Mouse (Mus musculus) neural tube, embryonic 14.5 days (tissue): ENCODE measurements around the gene Srrt. TPM values are rescaled to one million over a fixed set of nuclear protein-coding genes. Genes with fewer than 3 reads are reported as not detected.
"Not testable (repeated sequence)": the region's sequence is repeated elsewhere in the genome, so short reads cannot be mapped to it uniquely, and the experiment has no call there.

Source experiments
- ATAC-seq: fragments of 200-750 bp; cut with Nextera tagmentation; 2 replicates; pipeline ENCODE4 v1.8.0; 2017; ENCODE audit warnings: low read depth, mild to moderate bottlenecking, moderate TSS enrichment, moderate library complexity
- H3K27ac ChIP-seq: fragments of 300-500 bp; sonication (generic); 2 replicates; pipeline ENCODE4 v1.5.1; 2014; ENCODE audit warnings: low read depth, mild to moderate bottlenecking, control low read depth, low read length, moderate library complexity, mixed read lengths
- H3K27me3 ChIP-seq: fragments of 300-500 bp; sonication (generic); 2 replicates; pipeline ENCODE4 v1.6.1; 2014; ENCODE audit warnings: low read length; ENCODE audit not compliant: control insufficient read depth, insufficient read depth
- H3K36me3 ChIP-seq: fragments of 300-500 bp; sonication (generic); 2 replicates; pipeline ENCODE4 v1.6.1; 2014; ENCODE audit warnings: low read length, mixed read lengths; ENCODE audit not compliant: control insufficient read depth, insufficient read depth
- H3K4me1 ChIP-seq: fragments of 300-500 bp; sonication (generic); 2 replicates; pipeline ENCODE4 v1.6.1; 2014; ENCODE audit warnings: low read length; ENCODE audit not compliant: control insufficient read depth, insufficient read depth
- H3K4me2 ChIP-seq: fragments of 300-500 bp; sonication (generic); 2 replicates; pipeline ENCODE4 v1.6.1; 2014; ENCODE audit warnings: mild to moderate bottlenecking, low read depth, low read length, control low read depth
- H3K4me3 ChIP-seq: fragments of 300-500 bp; sonication (generic); 2 replicates; pipeline ENCODE4 v1.5.1; 2014; ENCODE audit warnings: low read depth, low read length, control low read depth, mixed read lengths
- H3K9ac ChIP-seq: fragments of 300-500 bp; sonication (generic); replicated peaks from 2 replicates; pipeline ENCODE4 v1.6.1; 2014; ENCODE audit warnings: low read depth, mild to moderate bottlenecking, control low read depth, low read length, mixed read lengths
- H3K9me3 ChIP-seq: fragments of 300-500 bp; sonication (generic); 2 replicates; pipeline ENCODE4 v1.6.1; 2016; ENCODE audit warnings: low read length; ENCODE audit not compliant: control insufficient read depth
- WGBS: fragments of 180-500 bp; shearing (Covaris S2); extraction: QIAGEN DNeasy Blood & Tissue Kit; methylation state at CpG from one replicate; pipeline ENCODE4 v1.1.7; 2014; 5-methylcytosine and 5-hydroxymethylcytosine counted together
- polyA plus RNA-seq: library from polyadenylated mRNA; unstranded; fragments of >200 nt; fragmentation: Nextera tagmentation; extraction: Ambion mirVana; gene quantifications from 2 replicates; pipeline ENCODE4 v1.2.1, GENCODE M21; 2014

Gene Srrt
- polyA plus RNA-seq, 1 experiment from 2014 or later = 81.8 TPM

DNA sequence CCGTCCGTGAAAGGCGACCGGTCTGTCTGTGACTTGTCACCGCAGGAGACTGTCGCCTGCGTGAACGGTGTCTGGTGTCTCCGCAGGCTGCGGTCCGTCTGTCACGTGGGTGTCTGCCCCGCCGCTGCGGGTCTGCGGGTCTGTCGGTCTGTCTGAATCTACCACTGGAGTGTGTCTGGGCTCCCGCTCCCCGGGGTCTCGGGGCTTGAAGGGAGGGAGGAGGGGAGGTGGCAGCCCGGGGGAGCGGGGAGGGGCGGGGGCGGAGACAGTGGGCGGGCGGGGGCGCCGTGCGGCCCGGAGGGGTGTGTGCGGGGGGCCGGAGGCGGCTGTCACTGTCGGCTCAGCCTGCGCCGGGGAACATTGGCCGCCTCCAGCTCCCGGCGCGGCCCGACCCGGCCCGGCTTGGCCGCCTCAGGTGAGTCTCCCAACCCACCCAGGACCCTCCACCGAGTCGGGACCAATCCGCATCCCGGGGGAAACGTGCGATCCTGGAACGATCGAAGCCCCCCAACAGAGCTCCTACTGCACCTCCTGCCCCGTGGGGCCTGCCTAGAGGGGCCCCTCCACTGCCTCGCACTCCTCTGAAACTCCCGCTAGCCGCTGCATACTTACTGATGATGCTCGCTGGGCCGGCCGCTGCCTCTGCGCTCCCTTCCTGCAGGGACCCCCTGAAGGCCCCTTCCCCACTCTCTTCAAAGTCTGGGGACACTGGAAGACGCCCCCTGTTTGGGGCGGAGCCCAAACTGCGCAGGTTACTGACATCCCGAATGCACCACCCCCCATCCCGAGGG is 19.3 kb downstream of the Srrt start:
- H3K27me3 ChIP-seq = peaks cover 6% of the 10 kb centered on the region; the same call in 1 of the 2 replicates
- under 1% methylated on average over 55 of the region's 65 CpGs for WGBS
- H3K9ac ChIP-seq = peak overlapping the region; percentile 55
- peak overlapping the region; percentile 80 for H3K27ac ChIP-seq
- peaks cover 9% of the 10 kb centered on the region; the same call in 1 of the 2 replicates for H3K4me1 ChIP-seq
- H3K9me3 ChIP-seq = no peaks in the 10 kb centered on the region
- H3K4me2 ChIP-seq = peak overlapping the region; percentile 71
- peak; percentile 17; the same call in 1 of the 2 replicates for ATAC-seq
- H3K36me3 ChIP-seq = no peaks in the 10 kb centered on the region
- peak overlapping the region; percentile 38 for H3K4me3 ChIP-seq

DNA sequence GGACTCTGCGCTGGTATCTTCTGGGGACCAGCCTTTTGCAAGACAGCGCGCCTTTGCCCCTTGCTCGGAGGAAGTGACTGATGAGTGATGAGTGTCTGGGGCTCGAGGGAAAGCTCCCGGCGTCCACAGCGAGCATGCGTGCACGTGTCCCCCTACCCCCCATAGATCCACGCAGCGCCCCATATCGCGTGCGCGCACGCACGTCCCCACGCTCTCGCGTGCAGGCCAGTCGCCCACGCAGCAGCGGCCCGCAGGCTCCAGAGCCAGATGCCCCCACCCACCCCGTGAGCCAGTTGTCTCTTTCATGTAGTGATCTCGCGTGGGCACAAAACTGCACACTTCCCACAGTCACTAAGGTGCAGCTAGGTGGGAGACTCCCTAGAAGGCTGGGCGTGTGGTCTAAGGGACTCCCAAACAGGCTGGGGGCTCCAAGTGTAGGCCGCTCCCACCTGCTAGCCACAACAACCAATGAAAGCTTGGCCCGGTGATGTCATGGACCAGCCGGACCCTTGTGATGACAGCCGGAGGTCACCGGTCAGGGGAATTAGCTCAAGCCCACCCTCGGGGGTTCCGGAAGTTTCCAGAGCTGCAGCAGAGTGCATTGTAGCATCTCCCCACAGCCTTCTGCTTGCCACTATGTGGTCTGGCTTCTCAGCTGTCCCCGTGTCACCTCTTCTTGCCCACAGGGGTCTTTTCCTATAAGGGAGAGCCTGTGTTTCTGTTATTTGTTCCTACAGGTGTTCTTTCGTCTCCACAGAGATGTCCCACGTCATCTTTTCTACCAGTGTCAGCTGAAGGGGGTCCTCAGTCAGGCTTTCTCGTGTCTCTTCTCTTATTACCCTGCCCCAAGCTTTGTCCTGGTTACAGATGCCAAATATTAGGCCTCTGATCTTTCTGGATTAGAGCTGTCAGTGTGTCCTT is 20.2 kb downstream of the Srrt start, which contains the start of gene Ache:
Ache (plus strand) TSS at position 488 of the 921 bp plus-strand sequence.
- Histone ChIP-seq H3K27ac (peak within 1 kb of the TSS; percentile 80), H3K4me3 (peak within 1 kb of the TSS; percentile 38), H3K9ac (peak within 1 kb of the TSS; percentile 55), H3K4me2 (peak within 1 kb of the TSS; percentile 71), H3K4me1 (peaks cover 9% of the 10 kb centered on the region; the same call in 1 of the 2 replicates), H3K36me3 (no peaks in the 10 kb centered on the region), H3K27me3 (peaks cover 6% of the 10 kb centered on the region; the same call in 1 of the 2 replicates), H3K9me3 (no peaks in the 10 kb centered on the region)
- WGBS = under 1% methylated on average over 40 of the region's 40 CpGs
- ATAC-seq = peak; percentile 70

DNA sequence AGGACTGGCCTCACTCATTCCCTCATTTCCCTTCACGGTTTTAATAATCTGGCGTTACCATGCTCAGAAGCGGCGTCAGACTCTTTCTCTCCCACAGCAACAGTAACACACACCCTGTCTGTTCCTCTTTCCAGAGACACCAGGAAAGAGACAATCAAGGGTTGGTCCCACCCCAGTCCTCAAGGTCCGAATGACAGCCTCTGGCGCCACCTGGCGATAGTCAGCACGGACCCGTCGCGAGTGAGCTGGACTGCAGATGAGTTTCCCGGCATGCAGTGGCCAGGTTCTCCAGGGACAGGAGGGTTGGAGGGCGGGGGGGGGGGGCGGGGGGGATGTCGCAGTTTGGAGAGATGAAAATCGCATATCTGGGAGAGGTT is 20.8 kb downstream of the Srrt start:
- Histone ChIP-seq H3K27ac (peak overlapping the region; percentile 80; the same call in 1 of the 2 replicates), H3K36me3 (no peaks in the 10 kb centered on the region), H3K4me3 (peak overlapping the region; percentile 38), H3K9me3 (no peaks in the 10 kb centered on the region), H3K4me2 (peak overlapping the region; percentile 71), H3K27me3 (peaks cover 6% of the 10 kb centered on the region; the same call in 1 of the 2 replicates), H3K9ac (peak overlapping the region; percentile 55), H3K4me1 (peaks cover 9% of the 10 kb centered on the region; the same call in 1 of the 2 replicates)
- 1% methylated on average over 14 of the region's 16 CpGs for WGBS
- ATAC-seq = peak; percentile 78

DNA sequence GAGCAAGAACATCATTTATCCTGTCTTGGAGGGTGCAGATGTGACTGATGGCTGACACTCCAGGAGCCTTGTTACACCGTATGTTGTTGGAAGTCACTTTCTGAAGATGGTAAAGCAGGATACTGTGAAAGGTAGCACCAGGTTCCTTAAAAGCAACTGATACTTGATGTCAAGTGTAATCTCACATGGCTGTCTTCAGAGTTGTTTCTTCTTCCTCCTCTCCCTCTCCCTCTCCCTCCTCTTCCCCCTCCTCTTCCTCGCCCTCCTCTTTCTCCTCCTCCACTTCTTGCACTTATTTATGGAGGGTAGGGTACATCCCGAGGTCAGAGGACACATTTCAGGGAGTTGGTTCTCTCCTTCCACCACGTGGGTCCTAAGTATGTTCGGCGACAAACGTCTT is 21.5 kb downstream of the Srrt start:
- peak overlapping the region; percentile 71 for H3K4me2 ChIP-seq
- no peaks in the 10 kb centered on the region for H3K9me3 ChIP-seq
- H3K4me1 ChIP-seq = peaks cover 9% of the 10 kb centered on the region; the same call in 1 of the 2 replicates
- 0 out of 2 replicates have a peak overlapping the region, but pooled peaks have one; percentile 22 for H3K9ac ChIP-seq
- no peaks in the 10 kb centered on the region for H3K36me3 ChIP-seq
- 63% methylated on average over 7 of the region's 7 CpGs for WGBS
- H3K27me3 ChIP-seq = peaks cover 6% of the 10 kb centered on the region; the same call in 1 of the 2 replicates
- no peak for ATAC-seq
- no peak overlapping the region for H3K4me3 ChIP-seq
- H3K27ac ChIP-seq = no peak overlapping the region; the same call in 1 of the 2 replicates

DNA sequence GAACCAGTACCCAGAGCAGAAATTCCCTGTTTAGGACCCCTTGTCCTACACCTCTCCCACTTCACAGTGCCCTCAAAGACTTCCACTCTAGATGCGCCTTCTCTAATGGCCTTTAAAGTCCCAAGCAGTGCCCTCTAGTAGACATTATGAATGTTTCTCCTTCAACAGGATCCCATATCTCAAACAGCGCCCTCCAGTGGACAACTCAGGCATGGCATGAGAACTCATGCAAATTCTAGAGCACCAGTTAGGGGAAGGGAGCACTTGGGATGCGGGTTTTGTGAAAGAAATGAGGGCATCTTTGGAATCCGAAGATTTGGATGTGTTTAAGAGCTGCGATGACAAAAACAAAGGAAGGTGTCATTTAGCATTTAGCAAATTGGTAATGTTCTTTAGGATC is 22.4 kb downstream of the Srrt start:
- Histone ChIP-seq H3K4me3 (no peak overlapping the region), H3K9ac (no peak overlapping the region), H3K4me2 (no peak overlapping the region), H3K4me1 (peaks cover 9% of the 10 kb centered on the region; the same call in 1 of the 2 replicates), H3K27me3 (peaks cover 6% of the 10 kb centered on the region; the same call in 1 of the 2 replicates), H3K36me3 (no peaks in the 10 kb centered on the region), H3K27ac (no peak overlapping the region), H3K9me3 (no peaks in the 10 kb centered on the region)
- no peak for ATAC-seq
- 61% methylated on average over 5 of the region's 5 CpGs for WGBS

DNA sequence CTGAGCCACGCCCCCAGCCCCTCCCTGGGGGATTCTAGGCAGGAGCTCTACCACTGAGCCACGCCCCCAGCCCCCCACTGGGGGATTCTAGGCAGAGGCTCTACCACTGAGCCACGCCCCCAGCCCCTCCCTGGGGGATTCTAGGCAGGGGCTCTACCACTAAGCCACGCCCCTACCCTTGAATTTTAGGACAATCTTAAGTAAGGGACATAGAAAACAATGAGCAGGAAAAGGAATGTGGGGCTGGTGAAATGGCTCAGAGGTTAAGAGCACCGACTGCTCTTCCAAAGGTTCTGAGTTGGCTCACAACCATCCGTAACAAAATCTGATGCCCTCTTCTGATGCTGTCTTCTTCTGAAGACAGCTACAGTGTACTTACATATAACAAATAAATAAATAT is 23.1 kb downstream of the Srrt start:
- H3K9me3 ChIP-seq, ATAC-seq, H3K4me2 ChIP-seq, H3K9ac ChIP-seq, H3K27ac ChIP-seq, H3K27me3 ChIP-seq, H3K4me1 ChIP-seq, H3K36me3 ChIP-seq, H3K4me3 ChIP-seq: not testable (repeated sequence)
- whole genome bisulfite sequencing = 79% methylated on average over 5 of the region's 6 CpGs

DNA sequence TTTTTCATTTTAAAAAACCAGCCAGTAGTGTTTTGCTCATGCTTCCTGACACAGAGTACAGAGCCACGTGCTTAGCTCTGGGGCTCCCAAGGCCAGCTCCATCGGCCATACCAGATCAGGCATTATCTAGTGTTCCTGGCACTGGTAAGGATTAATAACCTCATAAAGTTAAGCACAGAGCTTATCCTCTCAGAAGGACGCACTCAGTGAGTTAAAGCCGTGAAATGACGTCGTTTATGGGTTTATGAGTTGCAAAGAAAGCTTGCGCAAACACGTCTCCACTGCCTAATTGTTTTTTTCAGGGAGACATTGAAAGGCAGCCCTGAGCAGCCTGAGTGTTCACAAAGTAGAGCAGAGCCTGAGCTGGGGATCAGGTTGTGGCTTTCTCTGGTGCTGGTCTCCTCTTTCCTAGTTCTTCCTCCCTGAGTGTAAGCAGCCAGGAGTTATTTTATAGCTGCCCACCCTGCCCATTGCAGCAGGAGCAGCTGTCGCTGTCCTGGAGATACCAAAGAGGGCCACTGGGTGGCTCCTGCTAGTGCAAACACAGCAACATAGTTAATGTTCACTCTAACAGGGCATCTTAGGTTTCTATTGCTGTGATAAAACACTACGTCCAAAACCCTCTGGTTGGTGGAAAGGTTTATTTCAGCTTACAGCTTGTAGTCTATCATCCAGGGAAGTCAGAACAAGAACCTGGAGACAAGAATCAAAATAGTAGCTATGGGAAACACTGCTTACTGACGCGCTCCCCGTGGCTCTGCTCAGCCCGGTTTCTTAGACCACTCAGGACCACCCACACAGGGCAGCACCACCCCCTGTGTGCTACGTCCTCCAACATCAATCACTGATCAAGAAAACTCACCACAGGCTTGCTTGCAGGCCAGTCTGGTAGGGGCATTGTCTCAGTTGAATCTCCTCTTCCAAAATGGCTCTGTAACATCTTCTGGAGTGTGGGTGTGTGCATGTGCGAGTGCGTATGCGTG is 29.8 kb downstream of the Srrt start:
- 23% methylated on average over 18 of the region's 18 CpGs for WGBS

More for the DNA sequence above, 29.8 kb downstream of the Srrt start:
- Histone ChIP-seq H3K9ac (peak overlapping the region; percentile 1; the same call in 1 of the 2 replicates), H3K4me3 (no peak overlapping the region), H3K9me3 (no peaks in the 10 kb centered on the region), H3K27me3 (no peaks in the 10 kb centered on the region), H3K27ac (peak overlapping the region; percentile 46; the same call in 1 of the 2 replicates), H3K4me1 (no peaks in the 10 kb centered on the region), H3K4me2 (peak overlapping the region; percentile 4; the same call in 1 of the 2 replicates), H3K36me3 (no peaks in the 10 kb centered on the region)
- peak; percentile 73; the same call in 1 of the 2 replicates for ATAC-seq
